Mouse (Mus musculus) E14TG2a.4 (cell line): Measurements from ENCODE around the gene Pakap.

Experiments
- H3K27me3 ChIP-seq: 2 replicates; pipeline ENCODE4 v1.6.1; 2014; ENCODE audit warnings: low read length, control low read depth; ENCODE audit not compliant: insufficient read depth
- H3K36me3 ChIP-seq: 2 replicates; pipeline ENCODE4 v1.6.1; 2014; ENCODE audit warnings: low read length, control low read depth; ENCODE audit not compliant: insufficient read depth
- H3K4me1 ChIP-seq: replicated peaks from 2 replicates; pipeline ENCODE4 v1.6.1; 2014; ENCODE audit warnings: low read depth, low read length, control low read depth
- H3K4me3 ChIP-seq: replicated peaks from 2 replicates; pipeline ENCODE4 v1.5.1; 2014; ENCODE audit warnings: mild to moderate bottlenecking, low read length
- H3K9me3 ChIP-seq: 2 replicates; pipeline ENCODE4 v1.6.1; 2014; ENCODE audit warnings: low read length, control low read depth
- CTCF ChIP-seq: conservative IDR thresholded peaks from 2 replicates; pipeline ENCODE4 v1.5.1; 2014; ENCODE audit warnings: low read length
- NANOG ChIP-seq: IDR thresholded peaks from 2 replicates; pipeline ENCODE4 v1.6.1; 2014; ENCODE audit warnings: borderline replicate concordance, low read length, mixed read lengths
- POU5F1 ChIP-seq: IDR thresholded peaks from 2 replicates; pipeline ENCODE4 v1.6.1; 2014; ENCODE audit warnings: low read length, borderline replicate concordance

Pakap gene

GRCm38 (mm10) chr4:57680186-57680585 is 112.2 kb downstream of the Pakap start:
- peaks cover 87% of the 10 kb centered on the region for H3K4me1 ChIP-seq
- TF ChIP-seq NANOG (no peak), CTCF (no peak), POU5F1 (no peak)
- no peaks in the 10 kb centered on the region for H3K9me3 ChIP-seq
- no peaks in the 10 kb centered on the region for H3K36me3 ChIP-seq
- no peak overlapping the region for H3K4me3 ChIP-seq
- peaks cover 7% of the 10 kb centered on the region; the same call in 1 of the 2 replicates for H3K27me3 ChIP-seq

DNA sequence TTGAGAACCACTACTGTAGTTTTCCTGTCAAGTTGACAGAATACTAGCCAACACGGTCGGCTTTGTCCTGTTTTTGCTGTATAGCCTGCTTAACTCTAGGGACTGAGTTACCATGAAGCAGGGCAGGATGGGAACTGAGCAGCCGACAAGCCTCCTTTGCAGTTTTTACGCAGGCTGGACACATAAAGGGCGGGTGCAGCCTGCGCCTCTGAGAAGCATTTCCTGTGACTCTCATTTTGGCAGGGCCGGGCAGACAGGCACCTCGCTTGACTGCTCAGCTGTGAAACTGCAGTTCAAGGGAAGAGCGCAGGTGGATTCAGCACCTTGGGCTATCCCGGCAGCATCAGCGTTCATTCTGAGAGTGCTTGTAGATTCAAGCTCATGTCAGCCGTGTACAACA is 113.5 kb downstream of the Pakap start:
- Histone ChIP-seq H3K4me1 (peaks cover 88% of the 10 kb centered on the region), H3K9me3 (no peaks in the 10 kb centered on the region), H3K36me3 (no peaks in the 10 kb centered on the region), H3K4me3 (peak overlapping the region; percentile 30; the same call in 1 of the 2 replicates), H3K27me3 (peaks cover 7% of the 10 kb centered on the region; the same call in 1 of the 2 replicates)
- no peak for TF ChIP-seq NANOG
- no peak for TF ChIP-seq POU5F1
- TF ChIP-seq CTCF, result no peak

- Histone ChIP-seq H3K4me3 (no peak overlapping the region), H3K36me3 (no peaks in the 10 kb centered on the region), H3K4me1 (peaks cover 90% of the 10 kb centered on the region), H3K27me3 (peaks cover 7% of the 10 kb centered on the region; the same call in 1 of the 2 replicates), H3K9me3 (no peaks in the 10 kb centered on the region)
- no peak for TF ChIP-seq NANOG
- no peak for TF ChIP-seq POU5F1
- no peak for TF ChIP-seq CTCF
Observed at GRCm38 (mm10) chr4:57682341-57682740, 114.4 kb downstream of the Pakap start.

DNA sequence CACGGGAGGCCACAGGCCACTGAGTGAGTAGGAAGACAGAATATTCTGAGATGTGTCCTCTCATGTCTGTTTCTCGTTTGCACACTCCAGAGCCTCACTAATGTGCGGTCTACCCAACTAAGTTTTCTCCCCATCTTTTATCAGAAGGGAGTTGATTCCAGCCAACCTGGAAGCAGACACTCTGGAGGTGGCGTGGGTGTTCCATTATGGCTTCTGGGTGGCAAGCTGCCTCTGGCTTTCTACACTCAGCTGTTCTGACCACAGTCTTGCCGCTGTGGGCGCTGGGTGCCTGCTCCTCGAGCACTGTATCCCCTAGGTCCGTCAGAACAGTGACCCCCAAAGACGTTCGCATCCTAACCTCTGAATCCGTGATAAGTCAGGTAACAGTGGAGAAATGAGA is 115.0 kb downstream of the Pakap start:
- Histone ChIP-seq H3K4me3 (no peak overlapping the region), H3K36me3 (no peaks in the 10 kb centered on the region), H3K9me3 (no peaks in the 10 kb centered on the region), H3K4me1 (peaks cover 90% of the 10 kb centered on the region), H3K27me3 (peaks cover 6% of the 10 kb centered on the region; the same call in 1 of the 2 replicates)
- TF ChIP-seq NANOG (no peak), POU5F1 (no peak), CTCF (no peak)

DNA sequence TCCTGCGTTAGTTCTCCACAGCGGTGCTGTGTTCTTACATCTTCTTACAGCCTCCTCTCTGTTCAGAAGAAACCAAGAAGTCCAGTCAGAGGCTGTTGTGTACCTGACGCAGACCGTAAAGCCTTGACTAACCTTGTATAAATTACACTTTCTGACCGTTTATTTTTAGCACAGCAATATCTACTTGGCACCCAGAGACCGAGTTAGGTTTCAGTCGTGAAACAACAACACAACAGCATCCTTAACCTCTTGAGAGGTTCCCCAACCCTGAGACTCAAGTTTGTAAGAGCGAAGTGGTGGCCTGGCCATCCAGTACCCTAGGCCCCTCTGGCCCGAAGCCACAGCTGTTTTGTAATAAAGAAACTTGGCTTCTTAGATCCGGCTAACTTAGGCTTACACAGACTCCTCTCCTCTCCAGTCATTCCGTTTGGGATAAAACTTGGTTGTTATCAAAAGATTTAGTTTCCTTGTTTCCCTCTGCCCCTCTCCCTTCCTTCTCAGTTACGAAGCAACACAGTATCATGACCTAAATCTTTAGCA is 116.8 kb downstream of the Pakap start:
- Histone ChIP-seq H3K4me1 (peaks cover 94% of the 10 kb centered on the region), H3K9me3 (no peaks in the 10 kb centered on the region), H3K27me3 (no peaks in the 10 kb centered on the region), H3K4me3 (no peak overlapping the region), H3K36me3 (no peaks in the 10 kb centered on the region)
- TF ChIP-seq CTCF (no peak), NANOG (no peak), POU5F1 (no peak)

GRCm38 (mm10) chr4:57686736-57687135 is 118.8 kb downstream of the Pakap start:
- Histone ChIP-seq H3K36me3 (no peaks in the 10 kb centered on the region), H3K27me3 (no peaks in the 10 kb centered on the region), H3K4me1 (peaks cover 97% of the 10 kb centered on the region), H3K9me3 (no peaks in the 10 kb centered on the region), H3K4me3 (peak overlapping the region; percentile 50)
- TF ChIP-seq POU5F1 (no peak), NANOG (no peak)

- no peaks in the 10 kb centered on the region for H3K36me3 ChIP-seq
- TF ChIP-seq POU5F1 (no peak), CTCF (no peak), NANOG (no peak)
Observed at GRCm38 (mm10) chr4:57687583-57687982, 119.6 kb downstream of the Pakap start.

DNA sequence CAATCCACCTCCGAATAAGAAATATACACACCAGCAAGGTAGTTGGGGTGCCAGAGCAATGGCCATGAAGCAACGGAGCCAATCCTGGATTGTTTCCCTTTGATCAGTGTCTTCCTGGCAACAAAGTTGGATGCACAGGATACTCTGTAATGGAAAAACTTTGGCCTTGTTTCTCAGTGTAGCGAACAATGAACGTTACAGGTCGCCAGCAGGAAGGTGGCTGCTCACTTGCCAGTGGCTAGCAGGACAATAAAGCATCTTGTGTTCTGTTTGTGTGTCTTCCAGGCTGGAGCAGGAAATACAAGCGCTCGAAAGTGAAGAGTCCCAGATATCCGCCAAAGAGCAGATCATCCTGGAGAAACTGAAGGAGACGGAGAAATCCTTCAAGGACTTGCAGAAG is 120.2 kb downstream of the Pakap start:
- H3K4me1 ChIP-seq, result peaks cover 95% of the 10 kb centered on the region
- no peak for TF ChIP-seq CTCF
- no peak for TF ChIP-seq POU5F1
- TF ChIP-seq NANOG, result no peak
- H3K9me3 ChIP-seq, result no peaks in the 10 kb centered on the region
- H3K36me3 ChIP-seq, result no peaks in the 10 kb centered on the region
- H3K4me3 ChIP-seq, result no peak overlapping the region
- H3K27me3 ChIP-seq, result no peaks in the 10 kb centered on the region

More at GRCm38 (mm10) chr4:57687583-57687982, 119.6 kb downstream of the Pakap start:
- Histone ChIP-seq H3K27me3 (no peaks in the 10 kb centered on the region), H3K4me3 (no peak overlapping the region), H3K4me1 (peaks cover 95% of the 10 kb centered on the region), H3K9me3 (no peaks in the 10 kb centered on the region)

DNA sequence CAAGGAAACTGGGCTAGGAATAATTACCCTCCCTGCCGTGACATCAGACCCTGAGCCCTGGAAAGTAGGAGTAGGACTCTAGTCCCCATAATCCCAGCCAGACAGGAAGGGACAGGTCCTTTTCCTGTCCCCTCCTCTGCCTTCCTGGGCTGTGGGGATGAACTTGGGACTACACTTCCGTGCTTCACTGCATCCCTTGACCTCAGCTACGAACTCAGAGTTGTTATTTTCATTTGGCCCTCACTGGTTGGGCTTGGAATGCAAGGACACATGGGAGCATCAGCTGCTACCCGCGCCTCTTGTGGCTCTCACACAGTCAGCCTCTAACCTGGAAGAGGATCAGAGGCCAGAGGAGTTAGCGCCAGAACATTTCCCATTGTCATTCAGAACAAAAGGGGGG is 122.0 kb downstream of the Pakap start:
- TF ChIP-seq CTCF, result no peak
- TF ChIP-seq NANOG, result no peak
- TF ChIP-seq POU5F1, result no peak
- Histone ChIP-seq H3K27me3 (no peaks in the 10 kb centered on the region), H3K9me3 (no peaks in the 10 kb centered on the region), H3K4me1 (peaks cover 95% of the 10 kb centered on the region), H3K36me3 (no peaks in the 10 kb centered on the region), H3K4me3 (peak overlapping the region; percentile 55)
